Mouse (Mus musculus): ENCODE data around the gene Gm12169.

DNA sequence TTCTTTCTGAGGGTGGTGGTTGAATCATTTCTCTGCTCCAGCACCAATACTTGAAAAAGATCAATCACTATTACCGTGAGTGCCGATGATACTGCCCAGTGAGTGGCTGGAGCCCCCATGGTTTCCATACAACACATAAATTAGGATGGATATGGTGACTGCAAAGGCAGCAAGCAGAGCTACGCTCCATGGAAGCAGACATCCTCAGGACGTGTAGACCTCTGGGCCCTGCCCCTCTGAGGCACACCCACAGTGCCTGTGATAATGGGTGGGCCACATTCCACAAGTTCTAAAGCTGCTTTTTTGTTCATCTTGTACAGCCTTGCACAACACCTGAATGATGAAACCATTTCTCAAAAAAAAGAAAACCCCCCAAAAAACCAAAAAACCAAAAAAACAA is 37.1 kb downstream of the Gm12169 start:
- TF ChIP-seq GATA1 (IDR thresholded peaks at IDR 0.05; ENCODE audit: low read length) (no peak), TAL1 (IDR thresholded peaks at IDR 0.05; ENCODE audit: low read length) (no peak)
